Mouse (Mus musculus) CH12.LX (cell line): ENCODE results near the gene Pradc1.
A peak's percentile ranks its signal among the peaks of the same experiment; 100 is the strongest.

Experiments used
- CTCF ChIP-seq, 2 experiments: IDR thresholded peaks in 1 of 2; conservative IDR thresholded peaks in 1 of 2; 2 replicates each; pipeline ENCODE4 v1.5.1; 2011 to 2012; ENCODE audit warnings: low read depth in 2 of 2, low read length in 2 of 2, improper control_type of control experiment in 1 of 2, inconsistent platforms in 1 of 2, mild to moderate bottlenecking in 1 of 2, moderate library complexity in 1 of 2
- ELF1 ChIP-seq: IDR thresholded peaks from 2 replicates; pipeline ENCODE4 v1.6.1; 2014; ENCODE audit warnings: low read depth, mild to moderate bottlenecking, inconsistent platforms, low read length, improper control_type of control experiment
- EP300 ChIP-seq: IDR thresholded peaks from 2 replicates; pipeline ENCODE4 v1.6.1; 2011; ENCODE audit warnings: low read length, improper control_type of control experiment
- MAFK ChIP-seq: IDR thresholded peaks from 2 replicates; pipeline ENCODE4 v1.6.1; 2011; ENCODE audit warnings: low read length, improper control_type of control experiment; ENCODE audit not compliant: insufficient replicate concordance
- NELFE ChIP-seq: IDR thresholded peaks from 2 replicates; pipeline ENCODE4 v1.6.1; 2011; ENCODE audit warnings: low read depth, low read length, improper control_type of control experiment
- NRF1 ChIP-seq: IDR thresholded peaks from 2 replicates; pipeline ENCODE4 v1.6.1; 2014; ENCODE audit warnings: low read depth, mild to moderate bottlenecking, inconsistent platforms, low read length, improper control_type of control experiment, moderate library complexity
- PAX5 ChIP-seq: IDR thresholded peaks from 2 replicates; pipeline ENCODE4 v1.6.1; 2012; ENCODE audit warnings: low read length, inconsistent platforms, mixed read lengths
- POLR2A ChIP-seq: IDR thresholded peaks from 2 replicates; pipeline ENCODE4 v1.6.1; 2011; ENCODE audit warnings: low read depth, mild to moderate bottlenecking, improper control_type of control experiment, low read length

GRCm38 (mm10) chr6:85465381-85465780, 13.6 kb upstream of the Pradc1 start:
- TF ChIP-seq PAX5 (no peak), POLR2A (no peak), EP300 (no peak), CTCF (conservative IDR thresholded peaks at IDR 0.05 in 1 of 2, IDR thresholded peaks at IDR 0.05 in 1 of 2; ENCODE audit: low read depth in 2 of 2, low read length in 2 of 2) (peak in 1 of 2 experiments; percentile 42; a peak in 2 of 4 replicates), ELF1 (no peak), NRF1 (no peak), MAFK (no peak), NELFE (no peak)
